Mouse (Mus musculus) midbrain, postnatal 0 days (tissue): Measurements from ENCODE around the gene Sox18. TPM values are rescaled to one million over a fixed set of nuclear protein-coding genes. Genes with fewer than 3 reads are reported as not detected.

ENCODE experiments used
- ATAC-seq: fragments of 200-750 bp; cut with Nextera tagmentation; 2 replicates; pipeline ENCODE4 v1.8.0; 2017; ENCODE audit warnings: moderate number of reproducible peaks, mild to moderate bottlenecking, moderate TSS enrichment, moderate library complexity; ENCODE audit not compliant: low FRiP score
- DNase-seq: peaks from one replicate; pipeline ENCODE4 v3.0.0-alpha.2; 2015; ENCODE audit warnings: low spot score
- H3K27ac ChIP-seq: fragments of 300-500 bp; sonication (generic); 2 replicates; pipeline ENCODE4 v1.5.1; 2014; ENCODE audit warnings: low read depth, mild to moderate bottlenecking, low read length, mixed read lengths
- H3K27me3 ChIP-seq: fragments of 300-500 bp; sonication (generic); 2 replicates; pipeline ENCODE4 v1.6.1; 2014; ENCODE audit warnings: low read length, control low read depth, mixed read lengths; ENCODE audit not compliant: insufficient read depth
- H3K36me3 ChIP-seq: fragments of 300-500 bp; sonication (generic); 2 replicates; pipeline ENCODE4 v1.6.1; 2014; ENCODE audit warnings: low read length, control low read depth, mixed read lengths; ENCODE audit not compliant: insufficient read depth
- H3K4me1 ChIP-seq: fragments of 300-500 bp; sonication (generic); 2 replicates; pipeline ENCODE4 v1.6.1; 2014; ENCODE audit warnings: mild to moderate bottlenecking, control low read depth, antibody characterized with exemption, low read length, mixed read lengths; ENCODE audit not compliant: insufficient read depth
- H3K4me2 ChIP-seq: fragments of 300-500 bp; sonication (generic); 2 replicates; pipeline ENCODE4 v1.6.1; 2014; ENCODE audit warnings: low read depth, mild to moderate bottlenecking, low read length, mixed read lengths; ENCODE audit not compliant: poor library complexity, severe bottlenecking
- H3K4me3 ChIP-seq: fragments of 300-500 bp; sonication (generic); 2 replicates; pipeline ENCODE4 v1.5.1; 2014; ENCODE audit warnings: low read depth, mild to moderate bottlenecking, low read length, moderate library complexity
- H3K9ac ChIP-seq: fragments of 300-500 bp; sonication (generic); replicated peaks from 2 replicates; pipeline ENCODE4 v1.6.1; 2014; ENCODE audit warnings: mild to moderate bottlenecking, low read length, moderate library complexity, mixed read lengths; ENCODE audit not compliant: poor library complexity, severe bottlenecking
- H3K9me3 ChIP-seq: fragments of 300-500 bp; sonication (generic); 2 replicates; pipeline ENCODE4 v1.6.1; 2016; ENCODE audit warnings: low read length, control low read depth
- CTCF ChIP-seq: IDR thresholded peaks from 2 replicates; pipeline ENCODE4 v1.5.1; 2016; ENCODE audit warnings: antibody characterized with exemption, mild to moderate bottlenecking
- WGBS: fragments of 180-500 bp; shearing (Covaris S2); extraction: QIAGEN DNeasy Blood & Tissue Kit; methylation state at CpG from one replicate; pipeline ENCODE4 v1.1.7; 2014; 5-methylcytosine and 5-hydroxymethylcytosine counted together
- polyA plus RNA-seq: library from polyadenylated mRNA; unstranded; fragments of >200 nt; fragmentation: Nextera tagmentation; extraction: Ambion mirVana; gene quantifications from 2 replicates; pipeline ENCODE4 v1.2.1, GENCODE M21; 2015
- total RNA-seq: library from RNA; depleted of rRNA; stranded (reverse); fragments of >200 nt; gene quantifications from 2 replicates; pipeline ENCODE4 v1.2.3, GENCODE M21; 2014

Sox18 gene
- total and polyA plus RNA-seq, 2 experiments from 2014 or later: 9.2 to 15.4 TPM

DNA sequence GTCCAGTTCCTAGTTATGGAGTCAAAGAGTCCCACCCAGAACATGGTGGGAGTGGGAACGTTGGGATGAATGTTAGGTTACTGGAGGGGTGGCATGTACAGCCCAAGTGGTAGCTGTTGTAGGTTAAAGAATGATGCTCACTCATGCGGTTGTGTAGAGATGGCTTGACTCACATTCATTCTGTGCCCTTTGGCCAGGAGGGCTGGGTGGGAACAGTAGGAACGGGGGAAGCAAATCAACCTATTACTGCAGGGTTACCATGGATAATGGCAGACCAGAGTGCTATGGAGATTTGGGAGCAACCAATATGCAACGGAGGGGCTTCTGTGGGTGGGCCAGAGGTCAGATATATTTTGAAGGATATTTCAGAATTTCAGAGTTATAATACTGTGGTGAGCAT is 3.5 kb upstream of the Sox18 start:
- Histone ChIP-seq H3K9ac (no peak overlapping the region), H3K9me3 (no peaks in the 10 kb centered on the region), H3K4me2 (no peak overlapping the region), H3K36me3 (no peaks in the 10 kb centered on the region), H3K4me1 (peaks cover 12% of the 10 kb centered on the region), H3K27me3 (peaks cover 31% of the 10 kb centered on the region), H3K4me3 (no peak overlapping the region), H3K27ac (no peak overlapping the region)
- no peak for TF ChIP-seq CTCF
- ATAC-seq (no peak), DNase-seq (no peak)
- 86% methylated on average over 4 of the region's 4 CpGs for WGBS

GRCm38 (mm10) chr2:181673501-181673900 is 2.1 kb upstream of the Sox18 start:
- no peaks in the 10 kb centered on the region for H3K36me3 ChIP-seq
- DNase-seq (no peak), ATAC-seq (no peak; the same call in 1 of the 2 replicates)
- WGBS: 62% methylated on average over 1 of the region's 1 CpGs
- no peak for TF ChIP-seq CTCF
- no peaks in the 10 kb centered on the region for H3K9me3 ChIP-seq
- H3K4me3 ChIP-seq: no peak overlapping the region
- no peak overlapping the region for H3K27ac ChIP-seq
- no peak overlapping the region for H3K4me2 ChIP-seq
- peaks cover 12% of the 10 kb centered on the region for H3K4me1 ChIP-seq
- no peak overlapping the region for H3K9ac ChIP-seq
- peaks cover 44% of the 10 kb centered on the region for H3K27me3 ChIP-seq

DNA sequence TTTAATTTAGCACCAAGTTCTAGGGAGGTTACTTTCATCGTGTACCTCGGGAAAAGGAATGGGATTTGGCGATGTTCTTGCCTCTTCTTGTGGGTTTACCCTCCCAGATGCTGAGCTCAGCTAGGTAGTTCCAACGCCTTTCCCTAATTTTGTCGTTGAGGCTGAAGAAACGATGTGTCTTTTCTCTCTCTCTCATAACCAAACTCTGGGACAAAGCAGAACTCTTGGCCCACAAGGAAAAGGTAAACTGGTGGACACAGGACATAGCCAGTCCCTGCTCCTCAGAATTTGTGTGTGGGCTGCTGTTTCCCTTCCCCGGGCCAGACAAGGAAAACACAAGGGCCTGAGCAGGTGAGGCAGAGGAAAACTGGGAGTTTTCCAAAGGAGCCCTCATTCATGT is 544 bp upstream of the Sox18 start:
- Histone ChIP-seq H3K9ac (no peak overlapping the region), H3K4me2 (no peak overlapping the region), H3K36me3 (no peaks in the 10 kb centered on the region), H3K27me3 (peaks cover 46% of the 10 kb centered on the region), H3K4me1 (peaks cover 12% of the 10 kb centered on the region), H3K9me3 (no peaks in the 10 kb centered on the region), H3K27ac (no peak overlapping the region), H3K4me3 (no peak overlapping the region)
- no peak for ATAC-seq
- no peak for TF ChIP-seq CTCF
- WGBS: 25% methylated on average over 7 of the region's 7 CpGs
- no peak for DNase-seq

DNA sequence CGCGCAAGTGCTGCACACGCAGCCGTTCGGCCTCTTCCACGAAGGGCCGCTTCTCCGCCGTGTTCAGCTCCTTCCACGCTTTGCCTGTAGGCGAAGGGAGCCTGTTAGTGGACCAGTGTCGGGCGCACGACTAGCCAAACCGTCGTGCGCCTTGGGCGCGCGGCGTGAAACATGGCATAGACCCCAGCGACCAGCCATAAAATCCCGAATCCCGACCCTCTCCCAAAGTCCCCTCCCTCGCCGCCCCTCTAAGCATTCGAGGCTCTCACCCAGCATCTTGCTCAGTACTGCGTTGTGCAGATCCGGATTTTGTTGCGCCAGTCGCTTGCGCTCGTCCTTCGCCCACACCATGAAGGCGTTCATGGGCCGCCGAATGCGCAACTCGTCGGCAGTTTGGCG is 528 bp downstream of the Sox18 start:
- under 1% methylated on average over 41 of the region's 41 CpGs for WGBS
- Histone ChIP-seq H3K4me1 (peaks cover 12% of the 10 kb centered on the region), H3K27ac (no peak overlapping the region), H3K36me3 (no peaks in the 10 kb centered on the region), H3K4me3 (peak overlapping the region; percentile 41), H3K9me3 (no peaks in the 10 kb centered on the region), H3K27me3 (peaks cover 46% of the 10 kb centered on the region), H3K9ac (peak overlapping the region; percentile 29; the same call in 1 of the 2 replicates), H3K4me2 (peak overlapping the region; percentile 54)
- no peak for DNase-seq
- TF ChIP-seq CTCF: no peak
- peak; percentile 17; the same call in 1 of the 2 replicates for ATAC-seq

DNA sequence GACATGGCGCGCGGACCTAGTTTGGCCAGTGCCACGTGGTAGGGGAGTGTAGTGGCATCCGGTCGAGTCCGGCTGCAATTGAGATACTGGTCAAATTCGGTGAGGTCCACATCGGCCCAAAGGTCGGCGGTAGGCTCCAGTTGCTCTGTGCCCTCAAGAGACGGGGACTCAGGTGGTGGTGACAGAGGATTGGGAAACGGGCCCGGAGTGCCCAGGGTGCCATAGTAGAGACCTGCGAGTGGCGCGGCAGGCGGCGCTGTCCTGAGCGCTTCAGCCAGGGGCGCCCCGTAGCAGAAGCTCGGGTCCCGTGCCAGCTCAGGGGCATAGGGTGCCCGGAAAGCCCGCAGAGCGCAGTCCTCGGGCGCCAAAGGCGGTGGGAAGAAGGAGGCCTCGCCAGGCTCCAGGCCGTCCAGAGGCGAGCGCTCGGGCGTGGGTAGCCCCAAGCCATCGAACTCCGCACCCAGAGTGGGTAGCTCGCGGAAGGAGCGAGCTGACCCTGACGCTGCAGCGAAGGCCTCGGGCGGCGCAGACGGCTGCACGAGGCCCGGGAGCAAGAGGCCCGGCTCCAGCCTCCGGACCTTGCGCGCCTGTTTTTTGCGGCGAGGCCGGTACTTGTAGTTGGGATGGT is 1.0 kb downstream of the Sox18 start:
- H3K9me3 ChIP-seq: no peaks in the 10 kb centered on the region
- ATAC-seq: peak; percentile 11; the same call in 1 of the 2 replicates
- no peaks in the 10 kb centered on the region for H3K36me3 ChIP-seq
- H3K9ac ChIP-seq: 0 out of 2 replicates have a peak overlapping the region, but pooled peaks have one; percentile 24
- peak overlapping the region; percentile 54 for H3K4me2 ChIP-seq
- peaks cover 8% of the 10 kb centered on the region for H3K4me1 ChIP-seq
- H3K27ac ChIP-seq: no peak overlapping the region
- DNase-seq: no peak
- H3K27me3 ChIP-seq: peaks cover 46% of the 10 kb centered on the region
- peak; percentile 16; the same call in 1 of the 2 replicates for TF ChIP-seq CTCF
- peak overlapping the region; percentile 41 for H3K4me3 ChIP-seq
- 6% methylated on average over 43 of the region's 56 CpGs for WGBS

GRCm38 (mm10) chr2:181663298-181663630 is 8.2 kb downstream of the Sox18 start:
- ATAC-seq (no peak), DNase-seq (no peak)
- Histone ChIP-seq H3K27me3 (no peaks in the 10 kb centered on the region), H3K4me2 (no peak overlapping the region), H3K4me3 (no peak overlapping the region), H3K4me1 (no peaks in the 10 kb centered on the region), H3K9me3 (no peaks in the 10 kb centered on the region), H3K36me3 (no peaks in the 10 kb centered on the region), H3K27ac (no peak overlapping the region), H3K9ac (no peak overlapping the region)
- no peak for TF ChIP-seq CTCF
- WGBS: 40% methylated on average over 4 of the region's 4 CpGs
